Mouse (Mus musculus): Measurements from ENCODE around the gene Scmh1. TPM values are rescaled to one million over a fixed set of nuclear protein-coding genes. Genes with fewer than 3 reads are reported as not detected.

Gene Scmh1
- 67.4 and 71.4 TPM in 2 replicates for polyA plus RNA-seq (2015; fragmentation: Nextera tagmentation; extraction: Ambion mirVana)

- Histone ChIP-seq H3K36me3 (ENCODE audit: control insufficient read depth, insufficient read depth) (no peaks in the 10 kb centered on the region), H3K4me2 (ENCODE audit: low read depth, low read length) (peak within 1 kb of the TSS; percentile 64), H3K27ac (ENCODE audit: low read length) (peak within 1 kb of the TSS; percentile 99), H3K9ac (ENCODE audit: low read length) (peak within 1 kb of the TSS; percentile 100), H3K9me3 (replicated peaks; ENCODE audit: control insufficient read depth, low read length) (no peaks in the 10 kb centered on the region), H3K4me3 (ENCODE audit: low read length) (peak within 1 kb of the TSS; percentile 99), H3K4me1 (ENCODE audit: control insufficient read depth, insufficient read depth, low read length) (peaks cover 16% of the 10 kb centered on the region), H3K27me3 (ENCODE audit: control insufficient read depth, insufficient read depth, low read length) (no peaks in the 10 kb centered on the region)
- WGBS: under 1% methylated on average over 84 of the region's 102 CpGs
- ATAC-seq (replicated peaks; ENCODE audit: extremely low read depth, insufficient read depth, low FRiP score): peak; percentile 89
These were observed at the start of gene Scmh1 for GRCm38 (mm10) chr4:120405144-120405805. TSS of gene Scmh1 (plus strand) at chr4:120405281.

DNA sequence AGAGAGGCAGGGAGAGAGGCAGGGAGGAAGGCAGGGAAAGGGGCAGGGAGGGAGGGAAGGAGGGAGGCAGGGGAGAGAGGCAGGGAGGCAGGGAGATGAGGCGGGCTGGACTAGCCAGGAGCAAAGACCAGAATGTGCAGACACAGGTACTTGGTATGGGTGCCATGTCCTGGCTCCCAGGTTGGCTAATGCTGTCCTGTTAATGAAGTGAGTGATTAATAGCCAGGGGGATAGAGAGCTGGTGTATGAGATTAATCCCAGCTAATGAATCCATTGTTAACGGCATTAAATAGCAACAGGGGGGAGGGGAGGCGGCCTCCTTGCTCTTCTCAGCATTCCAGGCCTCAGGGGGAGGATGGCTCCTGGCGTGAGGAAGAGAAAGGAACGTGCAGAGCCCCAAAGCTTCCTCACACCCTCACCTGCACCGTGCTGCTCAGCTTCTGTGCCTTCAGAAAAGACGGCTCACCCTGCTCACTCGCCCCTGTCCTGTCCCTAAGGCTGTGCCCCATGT is 45.0 kb upstream of the Scmh1 start:
- 13% methylated on average over 8 of the region's 8 CpGs for WGBS
- no peak for ATAC-seq (replicated peaks; ENCODE audit: extremely low read depth, insufficient read depth, low FRiP score)
- Histone ChIP-seq H3K27ac (ENCODE audit: low read length) (no peak overlapping the region), H3K4me3 (ENCODE audit: low read length) (no peak overlapping the region), H3K9me3 (replicated peaks; ENCODE audit: control insufficient read depth, low read length) (no peaks in the 10 kb centered on the region), H3K4me1 (ENCODE audit: control insufficient read depth, insufficient read depth, low read length) (no peaks in the 10 kb centered on the region), H3K4me2 (ENCODE audit: low read depth, low read length) (no peak overlapping the region), H3K9ac (ENCODE audit: low read length) (no peak overlapping the region), H3K36me3 (ENCODE audit: control insufficient read depth, insufficient read depth) (no peaks in the 10 kb centered on the region), H3K27me3 (ENCODE audit: control insufficient read depth, insufficient read depth, low read length) (peaks cover 17% of the 10 kb centered on the region)

DNA sequence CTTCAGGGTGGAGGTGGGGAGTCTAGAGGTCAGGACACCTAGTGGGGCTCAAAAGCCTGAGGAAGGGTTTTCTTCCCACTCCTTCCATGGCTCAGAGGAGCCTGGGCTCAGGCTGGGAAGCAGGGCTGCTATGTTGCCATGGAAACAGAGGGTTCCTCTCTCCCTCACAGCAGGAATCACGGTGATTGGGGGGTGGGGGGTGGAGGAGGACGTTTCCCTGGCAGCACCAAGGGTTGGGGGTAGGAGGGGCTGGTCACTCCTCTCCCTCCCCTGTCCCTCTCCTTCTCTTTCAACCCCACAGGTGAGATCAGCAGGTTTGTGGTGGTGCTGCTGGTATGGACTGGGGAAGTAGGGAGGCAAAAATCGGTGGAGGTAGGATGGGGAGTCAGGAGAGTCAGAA is 40.4 kb upstream of the Scmh1 start:
- Histone ChIP-seq H3K4me2 (ENCODE audit: low read depth, low read length) (no peak overlapping the region), H3K27ac (ENCODE audit: low read length) (no peak overlapping the region), H3K4me1 (ENCODE audit: control insufficient read depth, insufficient read depth, low read length) (peaks cover 5% of the 10 kb centered on the region), H3K9me3 (replicated peaks; ENCODE audit: control insufficient read depth, low read length) (no peaks in the 10 kb centered on the region), H3K9ac (ENCODE audit: low read length) (no peak overlapping the region), H3K4me3 (ENCODE audit: low read length) (no peak overlapping the region), H3K27me3 (ENCODE audit: control insufficient read depth, insufficient read depth, low read length) (peaks cover 15% of the 10 kb centered on the region; the same call in 1 of the 2 replicates), H3K36me3 (ENCODE audit: control insufficient read depth, insufficient read depth) (no peaks in the 10 kb centered on the region)
- 0% methylated on average over 3 of the region's 3 CpGs for WGBS
- ATAC-seq (replicated peaks; ENCODE audit: extremely low read depth, insufficient read depth, low FRiP score): no peak

DNA sequence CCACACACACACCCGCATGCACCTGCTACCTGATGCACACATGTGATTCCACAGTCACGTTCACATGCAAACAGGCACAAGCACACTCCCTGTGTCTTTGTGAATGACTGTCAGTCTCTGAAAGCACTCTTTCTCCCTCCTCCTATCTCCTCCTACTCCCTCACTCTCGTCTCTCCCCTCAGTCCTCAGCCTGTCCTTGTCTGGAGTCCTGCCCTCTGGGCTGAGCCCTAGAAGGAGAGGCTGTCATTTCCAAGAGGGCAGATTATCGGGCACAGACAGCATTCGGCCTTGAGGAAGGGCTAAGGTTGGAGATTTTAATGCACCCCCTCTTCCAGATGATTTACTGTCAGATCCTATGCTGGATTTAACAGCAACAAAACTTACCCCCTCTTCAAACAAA is 39.6 kb upstream of the Scmh1 start:
- Histone ChIP-seq H3K9ac (ENCODE audit: low read length) (no peak overlapping the region), H3K36me3 (ENCODE audit: control insufficient read depth, insufficient read depth) (no peaks in the 10 kb centered on the region), H3K27ac (ENCODE audit: low read length) (no peak overlapping the region), H3K27me3 (ENCODE audit: control insufficient read depth, insufficient read depth, low read length) (peaks cover 15% of the 10 kb centered on the region; the same call in 1 of the 2 replicates), H3K4me1 (ENCODE audit: control insufficient read depth, insufficient read depth, low read length) (peaks cover 7% of the 10 kb centered on the region), H3K4me2 (ENCODE audit: low read depth, low read length) (no peak overlapping the region), H3K9me3 (replicated peaks; ENCODE audit: control insufficient read depth, low read length) (no peaks in the 10 kb centered on the region), H3K4me3 (ENCODE audit: low read length) (no peak overlapping the region)
- no peak for ATAC-seq (replicated peaks; ENCODE audit: extremely low read depth, insufficient read depth, low FRiP score)
- 21% methylated on average over 5 of the region's 5 CpGs for WGBS

DNA sequence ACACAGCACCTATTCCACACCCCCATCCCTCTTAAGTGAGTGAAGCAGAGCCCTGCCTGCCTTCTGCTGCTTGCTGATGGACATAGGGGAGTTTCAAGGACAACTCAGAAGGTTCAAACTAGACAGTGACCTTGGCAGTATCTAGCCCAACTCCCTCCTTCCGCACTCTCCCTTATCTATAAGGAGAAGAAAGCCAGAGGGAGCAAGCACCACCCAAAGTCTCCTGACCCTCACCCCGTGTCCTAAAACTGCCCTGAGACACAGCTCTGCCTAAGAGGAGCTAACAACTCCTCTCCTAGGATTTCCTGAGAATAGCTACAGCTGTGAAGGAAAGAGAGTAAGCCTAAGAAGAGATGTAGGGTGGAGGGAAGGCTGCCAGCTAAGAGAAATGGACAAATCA is 37.0 kb upstream of the Scmh1 start:
- no peak overlapping the region for H3K4me2 ChIP-seq (ENCODE audit: low read depth, low read length)
- no peaks in the 10 kb centered on the region for H3K36me3 ChIP-seq (ENCODE audit: control insufficient read depth, insufficient read depth)
- no peak overlapping the region for H3K27ac ChIP-seq (ENCODE audit: low read length)
- H3K4me1 ChIP-seq (ENCODE audit: control insufficient read depth, insufficient read depth, low read length): peaks cover 7% of the 10 kb centered on the region
- H3K9ac ChIP-seq (ENCODE audit: low read length): no peak overlapping the region
- WGBS: 66% methylated on average over 2 of the region's 2 CpGs
- no peaks in the 10 kb centered on the region for H3K9me3 ChIP-seq (replicated peaks; ENCODE audit: control insufficient read depth, low read length)
- no peak overlapping the region for H3K4me3 ChIP-seq (ENCODE audit: low read length)
- H3K27me3 ChIP-seq (ENCODE audit: control insufficient read depth, insufficient read depth, low read length): peaks cover 18% of the 10 kb centered on the region; the same call in 1 of the 2 replicates
- no peak for ATAC-seq (replicated peaks; ENCODE audit: extremely low read depth, insufficient read depth, low FRiP score)

GRCm38 (mm10) chr4:120368663-120369062 is 36.4 kb upstream of the Scmh1 start:
- WGBS: 6% methylated on average over 4 of the region's 4 CpGs
- H3K27me3 ChIP-seq (ENCODE audit: control insufficient read depth, insufficient read depth, low read length): peaks cover 21% of the 10 kb centered on the region; the same call in 1 of the 2 replicates

GRCm38 (mm10) chr4:120369156-120369555 is 35.9 kb upstream of the Scmh1 start:
- H3K9me3 ChIP-seq (replicated peaks; ENCODE audit: control insufficient read depth, low read length): no peaks in the 10 kb centered on the region
- H3K9ac ChIP-seq (ENCODE audit: low read length): no peak overlapping the region
- peaks cover 7% of the 10 kb centered on the region for H3K4me1 ChIP-seq (ENCODE audit: control insufficient read depth, insufficient read depth, low read length)
- peak overlapping the region; percentile 48 for H3K4me2 ChIP-seq (ENCODE audit: low read depth, low read length)
- H3K36me3 ChIP-seq (ENCODE audit: control insufficient read depth, insufficient read depth): no peaks in the 10 kb centered on the region
- H3K27ac ChIP-seq (ENCODE audit: low read length): no peak overlapping the region
- no peak overlapping the region for H3K4me3 ChIP-seq (ENCODE audit: low read length)
- peaks cover 19% of the 10 kb centered on the region; the same call in 1 of the 2 replicates for H3K27me3 ChIP-seq (ENCODE audit: control insufficient read depth, insufficient read depth, low read length)
- WGBS: 23% methylated on average over 2 of the region's 2 CpGs
- no peak for ATAC-seq (replicated peaks; ENCODE audit: extremely low read depth, insufficient read depth, low FRiP score)

More at GRCm38 (mm10) chr4:120368663-120369062, 36.4 kb upstream of the Scmh1 start:
- no peaks in the 10 kb centered on the region for H3K9me3 ChIP-seq (replicated peaks; ENCODE audit: control insufficient read depth, low read length)
- H3K9ac ChIP-seq (ENCODE audit: low read length): no peak overlapping the region
- no peak overlapping the region for H3K27ac ChIP-seq (ENCODE audit: low read length)
- H3K36me3 ChIP-seq (ENCODE audit: control insufficient read depth, insufficient read depth): no peaks in the 10 kb centered on the region
- no peak for ATAC-seq (replicated peaks; ENCODE audit: extremely low read depth, insufficient read depth, low FRiP score)
- H3K4me2 ChIP-seq (ENCODE audit: low read depth, low read length): no peak overlapping the region
- no peak overlapping the region for H3K4me3 ChIP-seq (ENCODE audit: low read length)
- peaks cover 7% of the 10 kb centered on the region for H3K4me1 ChIP-seq (ENCODE audit: control insufficient read depth, insufficient read depth, low read length)

DNA sequence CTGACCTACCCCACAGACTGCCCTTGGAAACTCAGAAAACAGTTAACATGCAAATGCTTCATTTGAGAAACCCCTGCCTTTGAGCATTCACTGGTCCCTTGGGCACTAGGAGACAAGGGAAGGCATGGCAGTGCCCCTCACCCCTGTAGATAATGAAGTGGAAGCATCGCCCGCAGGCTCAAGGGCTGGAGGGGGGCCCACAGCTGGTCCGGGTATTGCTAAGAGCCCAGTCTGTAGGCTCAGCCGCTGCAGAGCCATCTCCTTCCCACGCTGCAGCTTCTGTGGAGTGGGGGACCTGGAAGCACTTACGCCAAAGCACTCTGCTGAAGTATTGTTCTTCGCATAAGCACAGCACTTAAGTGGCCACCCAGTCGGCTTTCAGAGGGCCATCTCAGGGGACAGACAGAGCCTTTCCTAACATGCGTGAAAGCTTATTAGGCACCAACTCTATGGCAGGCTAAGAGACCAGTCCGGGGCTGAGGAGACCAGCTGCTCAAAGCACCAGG is 35.2 kb upstream of the Scmh1 start:
- 23% methylated on average over 10 of the region's 10 CpGs for WGBS

GRCm38 (mm10) chr4:120372838-120373237 is 32.2 kb upstream of the Scmh1 start:
- WGBS: 72% methylated on average over 3 of the region's 3 CpGs
- Histone ChIP-seq H3K4me2 (ENCODE audit: low read depth, low read length) (no peak overlapping the region), H3K27me3 (ENCODE audit: control insufficient read depth, insufficient read depth, low read length) (peaks cover 15% of the 10 kb centered on the region; the same call in 1 of the 2 replicates)

More for the DNA sequence above, 35.2 kb upstream of the Scmh1 start:
- H3K27ac ChIP-seq (ENCODE audit: low read length): no peak overlapping the region
- H3K27me3 ChIP-seq (ENCODE audit: control insufficient read depth, insufficient read depth, low read length): peaks cover 16% of the 10 kb centered on the region; the same call in 1 of the 2 replicates
- no peaks in the 10 kb centered on the region for H3K9me3 ChIP-seq (replicated peaks; ENCODE audit: control insufficient read depth, low read length)
- peak overlapping the region; percentile 48 for H3K4me2 ChIP-seq (ENCODE audit: low read depth, low read length)
- peaks cover 7% of the 10 kb centered on the region for H3K4me1 ChIP-seq (ENCODE audit: control insufficient read depth, insufficient read depth, low read length)
- no peak overlapping the region; the same call in 1 of the 2 replicates for H3K9ac ChIP-seq (ENCODE audit: low read length)
- H3K36me3 ChIP-seq (ENCODE audit: control insufficient read depth, insufficient read depth): no peaks in the 10 kb centered on the region
- no peak for ATAC-seq (replicated peaks; ENCODE audit: extremely low read depth, insufficient read depth, low FRiP score)
- peak overlapping the region; percentile 7; the same call in 1 of the 2 replicates for H3K4me3 ChIP-seq (ENCODE audit: low read length)

More at GRCm38 (mm10) chr4:120372838-120373237, 32.2 kb upstream of the Scmh1 start:
- Histone ChIP-seq H3K4me1 (ENCODE audit: control insufficient read depth, insufficient read depth, low read length) (peaks cover 7% of the 10 kb centered on the region), H3K9ac (ENCODE audit: low read length) (no peak overlapping the region), H3K9me3 (replicated peaks; ENCODE audit: control insufficient read depth, low read length) (no peaks in the 10 kb centered on the region), H3K4me3 (ENCODE audit: low read length) (no peak overlapping the region), H3K36me3 (ENCODE audit: control insufficient read depth, insufficient read depth) (no peaks in the 10 kb centered on the region), H3K27ac (ENCODE audit: low read length) (no peak overlapping the region)
- ATAC-seq (replicated peaks; ENCODE audit: extremely low read depth, insufficient read depth, low FRiP score): no peak

All from heart, embryonic 16.5 days (tissue).